ENCODE assay signal across 8 mouse cellular contexts in genomic region chr7:99858813-99859585, GRCm38 (mm10). TPM values are rescaled to one million over a fixed set of nuclear protein-coding genes. Genes with fewer than 3 reads are reported as not detected.
DNase-seq lines count a peak whose midpoint lies in the region; ATAC-seq lines count a peak whose summit lies in the region.

Gene Xrra1 (plus strand): TSS chr7:99859116.

- peaks cover 21% of the 10 kb centered on the region for H3K36me3 ChIP-seq in hindbrain, embryonic 12.5 days

- peaks cover 17% of the 10 kb centered on the region for H3K4me1 ChIP-seq in hindbrain, embryonic 12.5 days

- peak within 1 kb of the TSS; percentile 85 for H3K4me3 ChIP-seq in hindbrain, embryonic 12.5 days

- peak within 1 kb of the TSS; percentile 91 for H3K9ac ChIP-seq in hindbrain, embryonic 12.5 days

- DNase-seq in NIH3T3 (ENCODE audit: low read depth) = peak; percentile 96
- peak; percentile 96 to 98 for DNase-seq in cerebellum, postnatal 10 days
- DNase-seq in frontal cortex, postnatal 10 days (ENCODE audit: low spot score in 2 of 2) = peak; percentile 98
- DNase-seq in layer of hippocampus, postnatal 14 days (ENCODE audit: low spot score in 2 of 2) = peak; percentile 95 to 99
- DNase-seq in lung, postnatal 14 days = peak; percentile 95
- peak; percentile 92 for DNase-seq in retina, adult 2 months (ENCODE audit: low read depth, low spot score)
- peak; percentile 92 to 97 for DNase-seq in thymus, postnatal 36 days

- peak within 1 kb of the TSS; percentile 80 for H3K4me2 ChIP-seq in hindbrain, embryonic 12.5 days (replicated peaks)

- peak; percentile 98 for ATAC-seq in hindbrain, embryonic 12.5 days (ENCODE audit: low FRiP score)

- WGBS in hindbrain, embryonic 12.5 days = under 1% methylated on average over 42 of the region's 42 CpGs

- H3K27ac ChIP-seq in hindbrain, embryonic 12.5 days = peak within 1 kb of the TSS; percentile 80

- H3K9me3 ChIP-seq in hindbrain, embryonic 12.5 days (replicated peaks) = no peaks in the 10 kb centered on the region

- H3K27me3 ChIP-seq in hindbrain, embryonic 12.5 days = no peaks in the 10 kb centered on the region

RNA-seq across cellular contexts. Expression of gene Xrra1, which starts in this region (rescaled TPM):
- polyA plus RNA-seq in hindbrain, embryonic 12.5 days (2016; fragmentation: Nextera tagmentation; extraction: Ambion mirVana) = 0.44 and 0.94 TPM in 2 replicates
- 1 to 10 TPM in 1 of 2 experiments, under 1 TPM in 1; 0.88 to 1.3 TPM for total RNA-seq in layer of hippocampus, postnatal 14 days (2021)

Comparison
In these comparisons a context has a peak if more than half of its experiments do, and no peak if none do; other contexts are left out.
1. Peak in every context shown above with its lines: DNase-seq, ATAC-seq, H3K4me3 ChIP-seq and H3K27ac ChIP-seq.
2. Peak in ATAC-seq, H3K4me3 ChIP-seq, H3K27ac ChIP-seq, H3K9ac ChIP-seq and H3K4me2 ChIP-seq in hindbrain, embryonic 12.5 days; RNA of the gene not detected or under 1 TPM.